Mouse (Mus musculus) liver, adult (tissue): ENCODE measurements around the gene Porcn.

Source experiments
- GATA4 ChIP-seq: IDR thresholded peaks from 2 replicates; pipeline ENCODE4 v1.6.1; 2014; ENCODE audit warnings: mild to moderate bottlenecking, low read length; ENCODE audit not compliant: insufficient replicate concordance

The Porcn gene

GRCm38 (mm10) chrX:8175504-8176385, 30.6 kb downstream of the Porcn start, which contains the start of gene Tbc1d25:
Gene Tbc1d25 (minus strand): TSS chrX:8176181.
- no peak; the same call in 1 of the 2 replicates for TF ChIP-seq GATA4

- no peak for TF ChIP-seq GATA4
Measured at GRCm38 (mm10) chrX:8175169-8175503, 31.2 kb downstream of the Porcn start.

GRCm38 (mm10) chrX:8167716-8168647, 38.3 kb downstream of the Porcn start:
- TF ChIP-seq GATA4, result no peak

- TF ChIP-seq GATA4, result no peak
Measured at GRCm38 (mm10) chrX:8164471-8164870, 41.9 kb downstream of the Porcn start.

GRCm38 (mm10) chrX:8163076-8163475, 43.2 kb downstream of the Porcn start:
- TF ChIP-seq GATA4, result no peak

- TF ChIP-seq GATA4, result no peak
Measured at GRCm38 (mm10) chrX:8145153-8145991, 61.0 kb downstream of the Porcn start, which contains the start of gene Rbm3. Gene Rbm3 (minus strand): TSS chrX:8145880.
